Mouse (Mus musculus) liver, embryonic 15.5 days (tissue): ENCODE results near the gene Aatf. TPM values are rescaled to one million over a fixed set of nuclear protein-coding genes. Genes with fewer than 3 reads are reported as not detected.

ENCODE experiments used
- ATAC-seq: fragments of 200-750 bp; cut with Nextera tagmentation; 2 replicates; pipeline ENCODE4 v1.8.0; 2017; ENCODE audit warnings: moderate number of reproducible peaks, mild to moderate bottlenecking, moderate library complexity; ENCODE audit not compliant: insufficient read depth
- H3K27ac ChIP-seq: fragments of 300-500 bp; sonication (generic); replicated peaks from 2 replicates; pipeline ENCODE4 v1.5.1; 2015; ENCODE audit warnings: mild to moderate bottlenecking, inconsistent platforms
- H3K27me3 ChIP-seq: fragments of 300-500 bp; sonication (generic); 2 replicates; pipeline ENCODE4 v1.6.1; 2015; ENCODE audit warnings: mild to moderate bottlenecking, inconsistent platforms
- H3K36me3 ChIP-seq: fragments of 300-500 bp; sonication (generic); replicated peaks from 2 replicates; pipeline ENCODE4 v1.6.1; 2015; ENCODE audit warnings: moderate library complexity, mild to moderate bottlenecking, inconsistent platforms
- H3K4me1 ChIP-seq: fragments of 300-500 bp; sonication (generic); replicated peaks from 2 replicates; pipeline ENCODE4 v1.6.1; 2015; ENCODE audit warnings: inconsistent platforms
- H3K4me2 ChIP-seq: fragments of 300-500 bp; sonication (generic); 2 replicates; pipeline ENCODE4 v1.6.1; 2015; ENCODE audit warnings: moderate library complexity, mild to moderate bottlenecking, inconsistent platforms
- H3K4me3 ChIP-seq: fragments of 300-500 bp; sonication (generic); replicated peaks from 2 replicates; pipeline ENCODE4 v1.5.1; 2015; ENCODE audit warnings: mild to moderate bottlenecking, inconsistent platforms
- H3K9ac ChIP-seq: fragments of 300-500 bp; sonication (generic); 2 replicates; pipeline ENCODE4 v1.6.1; 2015; ENCODE audit warnings: moderate library complexity, mild to moderate bottlenecking, inconsistent platforms
- H3K9me3 ChIP-seq: fragments of 300-500 bp; sonication (generic); replicated peaks from 2 replicates; pipeline ENCODE4 v1.6.1; 2016; ENCODE audit warnings: inconsistent platforms
- WGBS: fragments of 180-500 bp; shearing (Covaris S2); methylation state at CpG from one replicate; pipeline ENCODE4 v1.1.7; 2015; ENCODE audit warnings: mixed read lengths; ENCODE audit not compliant: insufficient replicate concordance; 5-methylcytosine and 5-hydroxymethylcytosine counted together
- polyA plus RNA-seq: library from polyadenylated mRNA; unstranded; fragments of >200 nt; fragmentation: Nextera tagmentation; extraction: Ambion mirVana; gene quantifications from 2 replicates; pipeline ENCODE4 v1.2.1, GENCODE M21; 2015

Gene Aatf
- polyA plus RNA-seq, 1 experiment from 2014 or later = 25.1 TPM

- ATAC-seq = no peak
Measured at GRCm38 (mm10) chr11:84429581-84429980, 83.7 kb downstream of the Aatf start.

GRCm38 (mm10) chr11:84426633-84426998 lies 86.7 kb downstream of the Aatf start:
- Histone ChIP-seq H3K27ac (no peak overlapping the region), H3K4me1 (no peaks in the 10 kb centered on the region), H3K9me3 (no peaks in the 10 kb centered on the region), H3K27me3 (no peaks in the 10 kb centered on the region), H3K36me3 (0 out of 2 replicates have a peak, but pooled peaks cover 6% of the 10 kb centered on the region), H3K4me3 (no peak overlapping the region), H3K4me2 (no peak overlapping the region), H3K9ac (no peak overlapping the region)
- ATAC-seq = no peak
- WGBS = 72% methylated on average over 5 of the region's 5 CpGs

More at GRCm38 (mm10) chr11:84429581-84429980, 83.7 kb downstream of the Aatf start:
- Histone ChIP-seq H3K4me3 (no peak overlapping the region), H3K27ac (no peak overlapping the region), H3K4me1 (no peaks in the 10 kb centered on the region), H3K9ac (no peak overlapping the region), H3K4me2 (no peak overlapping the region), H3K27me3 (no peaks in the 10 kb centered on the region), H3K36me3 (0 out of 2 replicates have a peak, but pooled peaks cover 14% of the 10 kb centered on the region), H3K9me3 (no peaks in the 10 kb centered on the region)
- 87% methylated on average over 1 of the region's 1 CpGs for WGBS

- H3K4me1 ChIP-seq = no peaks in the 10 kb centered on the region
Measured at GRCm38 (mm10) chr11:84425736-84426632, 87.3 kb downstream of the Aatf start.

GRCm38 (mm10) chr11:84420779-84421178 lies 92.5 kb downstream of the Aatf start:
- no peaks in the 10 kb centered on the region for H3K9me3 ChIP-seq
- 78% methylated on average over 6 of the region's 6 CpGs for WGBS
- ATAC-seq = no peak
- no peaks in the 10 kb centered on the region for H3K27me3 ChIP-seq
- no peak overlapping the region for H3K9ac ChIP-seq
- H3K27ac ChIP-seq = no peak overlapping the region
- H3K36me3 ChIP-seq = 0 out of 2 replicates have a peak, but pooled peaks cover 3% of the 10 kb centered on the region
- no peak overlapping the region for H3K4me2 ChIP-seq
- peaks cover 7% of the 10 kb centered on the region for H3K4me1 ChIP-seq
- H3K4me3 ChIP-seq = no peak overlapping the region

More at GRCm38 (mm10) chr11:84425736-84426632, 87.3 kb downstream of the Aatf start:
- no peak overlapping the region for H3K4me3 ChIP-seq
- ATAC-seq = no peak
- no peak overlapping the region for H3K27ac ChIP-seq
- H3K27me3 ChIP-seq = no peaks in the 10 kb centered on the region
- WGBS = 70% methylated on average over 13 of the region's 13 CpGs
- no peak overlapping the region for H3K4me2 ChIP-seq
- H3K9ac ChIP-seq = no peak overlapping the region
- H3K36me3 ChIP-seq = 0 out of 2 replicates have a peak, but pooled peaks cover 6% of the 10 kb centered on the region
- no peaks in the 10 kb centered on the region for H3K9me3 ChIP-seq

- peak overlapping the region; percentile 39 for H3K4me2 ChIP-seq
- ATAC-seq = peak; percentile 87
- no peaks in the 10 kb centered on the region for H3K27me3 ChIP-seq
- H3K9ac ChIP-seq = peak overlapping the region; percentile 37; the same call in 1 of the 2 replicates
- H3K36me3 ChIP-seq = no peaks in the 10 kb centered on the region
- no peaks in the 10 kb centered on the region for H3K9me3 ChIP-seq
- H3K4me1 ChIP-seq = peaks cover 62% of the 10 kb centered on the region
- WGBS = 15% methylated on average over 6 of the region's 6 CpGs
- peak overlapping the region; percentile 84 for H3K27ac ChIP-seq
- H3K4me3 ChIP-seq = no peak overlapping the region
Measured at GRCm38 (mm10) chr11:84413111-84413510, 100.2 kb downstream of the Aatf start.

GRCm38 (mm10) chr11:84412201-84412934 lies 101.0 kb downstream of the Aatf start:
- Histone ChIP-seq H3K4me3 (no peak overlapping the region), H3K9ac (peak overlapping the region; percentile 30; the same call in 1 of the 2 replicates), H3K27ac (peak overlapping the region; percentile 84)

GRCm38 (mm10) chr11:84411642-84412018 lies 101.7 kb downstream of the Aatf start:
- H3K4me3 ChIP-seq = no peak overlapping the region
- H3K4me2 ChIP-seq = peak overlapping the region; percentile 39
- H3K36me3 ChIP-seq = no peaks in the 10 kb centered on the region
- peak; percentile 42 for ATAC-seq
- peak overlapping the region; percentile 84 for H3K27ac ChIP-seq
- peaks cover 62% of the 10 kb centered on the region for H3K4me1 ChIP-seq
- H3K9ac ChIP-seq = peak overlapping the region; percentile 30; the same call in 1 of the 2 replicates
- WGBS = 36% methylated on average over 7 of the region's 7 CpGs
- H3K9me3 ChIP-seq = no peaks in the 10 kb centered on the region
- no peaks in the 10 kb centered on the region for H3K27me3 ChIP-seq

More at GRCm38 (mm10) chr11:84412201-84412934, 101.0 kb downstream of the Aatf start:
- Histone ChIP-seq H3K4me2 (peak overlapping the region; percentile 39), H3K36me3 (no peaks in the 10 kb centered on the region), H3K27me3 (no peaks in the 10 kb centered on the region), H3K4me1 (peaks cover 62% of the 10 kb centered on the region), H3K9me3 (no peaks in the 10 kb centered on the region)
- WGBS = 66% methylated on average over 12 of the region's 12 CpGs
- ATAC-seq = no peak

- H3K4me3 ChIP-seq = no peak overlapping the region
- H3K27me3 ChIP-seq = no peaks in the 10 kb centered on the region
- H3K4me2 ChIP-seq = peak overlapping the region; percentile 39
- peak overlapping the region; percentile 84 for H3K27ac ChIP-seq
- ATAC-seq = peak; percentile 42
- WGBS = 37% methylated on average over 7 of the region's 7 CpGs
- H3K36me3 ChIP-seq = no peaks in the 10 kb centered on the region
- peak overlapping the region; percentile 30; the same call in 1 of the 2 replicates for H3K9ac ChIP-seq
- H3K4me1 ChIP-seq = peaks cover 57% of the 10 kb centered on the region
- H3K9me3 ChIP-seq = no peaks in the 10 kb centered on the region
Measured at GRCm38 (mm10) chr11:84410879-84411641, 102.3 kb downstream of the Aatf start.

- H3K27me3 ChIP-seq = no peaks in the 10 kb centered on the region
- peak overlapping the region; percentile 84 for H3K27ac ChIP-seq
- H3K36me3 ChIP-seq = no peaks in the 10 kb centered on the region
- H3K4me2 ChIP-seq = no peak overlapping the region
- peaks cover 51% of the 10 kb centered on the region for H3K4me1 ChIP-seq
- 55% methylated on average over 4 of the region's 4 CpGs for WGBS
- H3K9me3 ChIP-seq = no peaks in the 10 kb centered on the region
- no peak overlapping the region for H3K9ac ChIP-seq
- no peak for ATAC-seq
- H3K4me3 ChIP-seq = no peak overlapping the region
Measured at GRCm38 (mm10) chr11:84410383-84410782, 102.9 kb downstream of the Aatf start.

GRCm38 (mm10) chr11:84406733-84407132 lies 106.6 kb downstream of the Aatf start:
- 81% methylated on average over 4 of the region's 4 CpGs for WGBS
- no peak for ATAC-seq
- H3K4me1 ChIP-seq = peaks cover 15% of the 10 kb centered on the region

More at GRCm38 (mm10) chr11:84406733-84407132, 106.6 kb downstream of the Aatf start:
- H3K4me3 ChIP-seq = no peak overlapping the region
- H3K9ac ChIP-seq = no peak overlapping the region
- H3K27ac ChIP-seq = no peak overlapping the region
- H3K9me3 ChIP-seq = no peaks in the 10 kb centered on the region
- no peaks in the 10 kb centered on the region for H3K36me3 ChIP-seq
- H3K4me2 ChIP-seq = no peak overlapping the region
- no peaks in the 10 kb centered on the region for H3K27me3 ChIP-seq
